Mouse (Mus musculus) neural tube, embryonic 13.5 days (tissue): ENCODE measurements around the gene Rgs5. TPM values are rescaled to one million over a fixed set of nuclear protein-coding genes. Genes with fewer than 3 reads are reported as not detected.

Experiments
- ATAC-seq: fragments of 200-750 bp; cut with Nextera tagmentation; 2 replicates; pipeline ENCODE4 v1.8.0; 2017; ENCODE audit warnings: low read depth, mild to moderate bottlenecking, moderate TSS enrichment, moderate library complexity
- H3K27ac ChIP-seq: fragments of 300-500 bp; sonication (generic); replicated peaks from 2 replicates; pipeline ENCODE4 v1.5.1; 2015; ENCODE audit warnings: moderate library complexity, mild to moderate bottlenecking, inconsistent platforms
- H3K27me3 ChIP-seq: fragments of 300-500 bp; sonication (generic); 2 replicates; pipeline ENCODE4 v1.6.1; 2015; ENCODE audit warnings: mild to moderate bottlenecking, inconsistent platforms
- H3K36me3 ChIP-seq: fragments of 300-500 bp; sonication (generic); 2 replicates; pipeline ENCODE4 v1.6.1; 2015; ENCODE audit warnings: mild to moderate bottlenecking, inconsistent platforms
- H3K4me1 ChIP-seq: fragments of 300-500 bp; sonication (generic); replicated peaks from 2 replicates; pipeline ENCODE4 v1.6.1; 2015; ENCODE audit warnings: inconsistent platforms
- H3K4me2 ChIP-seq: fragments of 300-500 bp; sonication (generic); 2 replicates; pipeline ENCODE4 v1.6.1; 2015; ENCODE audit warnings: inconsistent platforms, mild to moderate bottlenecking, moderate library complexity
- H3K4me3 ChIP-seq: fragments of 300-500 bp; sonication (generic); 2 replicates; pipeline ENCODE4 v1.5.1; 2015; ENCODE audit warnings: mild to moderate bottlenecking, inconsistent platforms
- H3K9ac ChIP-seq: fragments of 300-500 bp; sonication (generic); 2 replicates; pipeline ENCODE4 v1.6.1; 2015; ENCODE audit warnings: moderate library complexity, mild to moderate bottlenecking, inconsistent platforms
- H3K9me3 ChIP-seq: fragments of 300-500 bp; sonication (generic); 2 replicates; pipeline ENCODE4 v1.6.1; 2016; ENCODE audit warnings: inconsistent platforms
- WGBS: fragments of 180-500 bp; shearing (Covaris S2); methylation state at CpG from one replicate; pipeline ENCODE4 v1.1.7; 2015; 5-methylcytosine and 5-hydroxymethylcytosine counted together
- polyA plus RNA-seq: library from polyadenylated mRNA; unstranded; fragments of >200 nt; fragmentation: Nextera tagmentation; extraction: Ambion mirVana; gene quantifications from 2 replicates; pipeline ENCODE4 v1.2.1, GENCODE M21; 2015

The Rgs5 gene
- polyA plus RNA-seq, 1 experiment from 2014 or later, result 14.5 TPM

DNA sequence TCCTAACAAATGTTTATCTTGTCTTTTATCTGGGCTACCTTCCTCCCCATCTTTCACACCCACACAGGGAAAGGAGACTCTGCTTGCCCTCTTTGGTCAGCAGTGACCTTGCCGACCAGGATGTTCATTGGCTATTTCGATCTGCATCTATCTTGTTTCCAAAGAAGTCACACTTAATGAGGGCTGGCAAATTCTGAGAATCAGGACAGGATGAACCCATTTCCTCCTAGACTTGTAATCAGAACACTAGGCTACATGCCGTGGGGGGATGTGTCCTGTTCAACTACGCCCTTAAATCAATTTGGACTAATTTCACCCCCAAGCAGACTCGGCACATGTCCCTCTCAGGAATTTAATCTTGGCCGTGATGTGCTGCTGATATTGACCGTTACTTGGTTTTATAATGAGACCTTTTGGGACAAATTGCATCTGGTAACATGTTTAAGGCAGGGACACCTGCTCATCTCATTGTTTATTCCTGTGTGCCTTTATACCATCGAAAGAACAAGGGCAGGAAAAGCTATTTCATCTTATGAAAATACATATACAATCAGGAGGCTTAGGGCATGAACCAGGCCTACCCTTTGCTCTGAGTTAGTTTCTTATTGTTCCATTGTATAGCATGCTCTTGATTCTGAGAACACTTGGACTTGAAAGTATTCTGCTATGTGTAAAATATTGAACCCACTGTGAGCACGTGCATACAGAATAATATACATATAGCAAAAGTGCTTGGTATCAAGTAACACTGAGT is 25.3 kb downstream of the Rgs5 start:
- 78% methylated on average over 9 of the region's 9 CpGs for WGBS

DNA sequence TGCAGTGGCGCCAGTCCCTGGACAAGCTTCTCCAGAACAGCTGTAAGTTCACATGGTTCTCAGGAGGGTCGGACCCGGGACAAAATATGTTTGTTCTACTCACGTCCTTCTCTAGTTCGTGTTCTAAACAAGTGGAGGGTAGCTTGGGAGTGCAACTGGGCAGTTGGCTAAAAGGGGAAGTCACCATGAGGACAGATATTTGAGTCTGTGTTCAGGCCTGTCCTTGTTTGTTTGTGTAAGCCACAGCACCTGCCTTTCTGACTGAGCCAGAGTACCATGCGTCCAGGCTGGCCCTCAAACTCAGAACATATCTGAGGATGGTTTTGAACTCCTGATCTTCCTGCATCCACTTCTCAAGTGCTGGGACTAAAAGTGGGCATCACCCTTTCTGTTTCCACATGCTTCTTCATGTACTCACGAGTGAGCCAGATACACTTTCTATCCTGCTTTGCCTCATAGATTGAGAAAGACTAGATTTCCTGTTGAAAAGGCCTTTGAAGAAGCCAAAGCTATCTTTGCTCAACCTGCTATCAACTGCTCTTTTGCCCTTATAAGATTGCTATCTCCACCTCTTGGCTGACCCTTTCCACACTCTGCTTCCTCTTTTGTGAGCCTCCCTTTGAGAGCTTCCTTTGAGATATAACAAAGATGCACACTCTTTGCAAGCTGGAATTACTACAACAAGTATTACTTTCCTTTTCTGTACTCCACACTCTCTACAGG is 27.6 kb downstream of the Rgs5 start:
- Histone ChIP-seq H3K9me3 (no peaks in the 10 kb centered on the region), H3K27ac (no peak overlapping the region), H3K27me3 (no peaks in the 10 kb centered on the region), H3K4me2 (no peak overlapping the region), H3K9ac (no peak overlapping the region), H3K36me3 (no peaks in the 10 kb centered on the region), H3K4me3 (no peak overlapping the region), H3K4me1 (no peaks in the 10 kb centered on the region)
- 88% methylated on average over 7 of the region's 7 CpGs for WGBS
- ATAC-seq, result no peak

More for the DNA sequence above, 25.3 kb downstream of the Rgs5 start:
- Histone ChIP-seq H3K9ac (no peak overlapping the region), H3K4me3 (no peak overlapping the region), H3K4me1 (no peaks in the 10 kb centered on the region), H3K4me2 (no peak overlapping the region), H3K27me3 (no peaks in the 10 kb centered on the region), H3K9me3 (no peaks in the 10 kb centered on the region), H3K27ac (no peak overlapping the region), H3K36me3 (no peaks in the 10 kb centered on the region)
- ATAC-seq, result no peak

DNA sequence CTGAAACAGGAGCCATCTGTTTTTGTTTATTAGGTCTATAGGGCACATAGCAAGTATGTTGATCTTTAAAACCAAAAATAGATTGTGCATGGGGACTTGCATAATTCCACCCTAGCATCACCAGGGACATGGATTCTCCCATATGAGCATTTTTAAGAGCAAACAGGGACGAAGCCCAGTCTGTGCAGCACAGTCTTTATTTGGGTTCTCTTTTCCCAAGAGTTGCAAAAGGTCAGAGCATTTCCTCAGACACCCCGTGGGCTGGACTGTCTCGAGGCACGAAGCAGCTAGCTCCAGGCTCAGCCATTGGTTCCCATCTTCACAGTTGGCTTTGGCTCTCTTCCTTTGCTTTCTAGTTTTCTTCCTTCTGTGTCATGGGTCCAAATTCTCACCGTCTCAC is 30.0 kb downstream of the Rgs5 start:
- Histone ChIP-seq H3K9ac (no peak overlapping the region), H3K27ac (no peak overlapping the region), H3K4me1 (no peaks in the 10 kb centered on the region), H3K4me3 (no peak overlapping the region), H3K9me3 (no peaks in the 10 kb centered on the region), H3K4me2 (no peak overlapping the region), H3K36me3 (no peaks in the 10 kb centered on the region), H3K27me3 (no peaks in the 10 kb centered on the region)
- ATAC-seq, result no peak
- WGBS, result 68% methylated on average over 5 of the region's 5 CpGs

DNA sequence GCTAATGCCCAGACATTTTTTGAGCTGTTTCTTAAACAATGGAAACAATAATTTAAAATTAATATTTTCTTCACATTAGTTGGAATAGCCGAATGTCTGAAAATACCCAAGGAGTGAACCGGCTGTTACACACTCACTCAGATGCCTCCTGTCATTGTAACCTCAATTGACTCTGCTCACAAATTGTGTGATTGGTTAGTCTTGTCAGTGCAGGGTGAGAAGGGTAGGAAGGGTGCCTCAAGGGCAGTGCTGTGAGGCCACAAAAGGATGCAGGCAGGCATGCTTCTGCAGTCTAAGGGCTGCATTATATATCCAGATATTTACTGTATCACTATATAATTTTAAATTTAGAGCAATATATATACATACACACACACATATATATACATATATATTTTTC is 37.7 kb downstream of the Rgs5 start:
- Histone ChIP-seq H3K4me2 (no peak overlapping the region), H3K36me3 (no peaks in the 10 kb centered on the region), H3K27ac (no peak overlapping the region), H3K9ac (no peak overlapping the region), H3K9me3 (no peaks in the 10 kb centered on the region), H3K4me1 (peaks cover 11% of the 10 kb centered on the region), H3K27me3 (no peaks in the 10 kb centered on the region), H3K4me3 (no peak overlapping the region)
- WGBS, result 44% methylated on average over 2 of the region's 2 CpGs
- no peak for ATAC-seq

DNA sequence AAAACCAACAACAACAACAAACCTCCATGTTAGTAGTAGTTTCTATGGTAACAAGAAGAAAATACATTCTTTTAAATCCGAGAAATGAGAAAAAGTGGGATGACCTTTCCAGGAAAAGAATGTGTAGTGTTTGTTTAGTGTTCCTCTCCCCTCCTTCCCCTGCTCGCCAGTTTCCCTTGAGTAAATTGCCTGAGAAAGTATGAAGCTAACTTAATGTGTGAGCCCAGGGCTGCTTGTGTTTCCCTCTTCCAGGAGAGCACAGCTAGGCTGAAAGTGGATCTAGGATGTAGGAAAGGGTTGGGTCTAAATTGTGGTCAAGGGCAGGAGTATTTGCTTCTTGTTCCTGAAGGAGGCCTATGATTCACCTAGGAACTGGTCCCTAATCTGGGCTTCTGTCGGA is 38.2 kb downstream of the Rgs5 start:
- WGBS, result 46% methylated on average over 3 of the region's 3 CpGs
- no peaks in the 10 kb centered on the region for H3K27me3 ChIP-seq
- no peak for ATAC-seq

DNA sequence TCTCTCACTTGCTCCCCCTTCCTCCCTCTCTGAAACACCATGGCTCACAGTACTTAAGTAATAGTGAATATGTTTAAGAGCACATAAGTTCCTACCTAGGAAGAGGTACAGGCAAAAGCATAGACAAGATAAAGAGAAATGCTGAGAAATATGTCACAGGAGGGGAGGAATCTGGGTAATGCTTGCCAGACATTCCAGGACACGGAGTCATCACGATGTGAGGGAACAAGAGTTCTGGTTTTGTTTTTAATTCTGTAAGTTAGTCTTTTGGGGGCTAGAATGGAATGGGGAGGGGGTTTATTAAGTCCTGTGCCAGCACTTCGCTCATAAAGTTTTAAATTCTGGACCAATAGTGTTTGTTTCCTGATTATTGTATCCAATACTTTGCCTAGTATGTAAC is 40.1 kb downstream of the Rgs5 start:
- no peaks in the 10 kb centered on the region for H3K27me3 ChIP-seq
- H3K27ac ChIP-seq, result no peak overlapping the region
- no peak for ATAC-seq
- H3K36me3 ChIP-seq, result no peaks in the 10 kb centered on the region
- peaks cover 11% of the 10 kb centered on the region for H3K4me1 ChIP-seq
- no peak overlapping the region for H3K9ac ChIP-seq
- H3K9me3 ChIP-seq, result no peaks in the 10 kb centered on the region
- no peak overlapping the region for H3K4me3 ChIP-seq
- WGBS, result 94% methylated on average over 3 of the region's 3 CpGs
- H3K4me2 ChIP-seq, result no peak overlapping the region

More for the DNA sequence above, 38.2 kb downstream of the Rgs5 start:
- no peaks in the 10 kb centered on the region for H3K9me3 ChIP-seq
- H3K4me2 ChIP-seq, result no peak overlapping the region
- H3K9ac ChIP-seq, result no peak overlapping the region
- H3K27ac ChIP-seq, result no peak overlapping the region
- no peaks in the 10 kb centered on the region for H3K36me3 ChIP-seq
- H3K4me1 ChIP-seq, result peaks cover 11% of the 10 kb centered on the region
- H3K4me3 ChIP-seq, result no peak overlapping the region

DNA sequence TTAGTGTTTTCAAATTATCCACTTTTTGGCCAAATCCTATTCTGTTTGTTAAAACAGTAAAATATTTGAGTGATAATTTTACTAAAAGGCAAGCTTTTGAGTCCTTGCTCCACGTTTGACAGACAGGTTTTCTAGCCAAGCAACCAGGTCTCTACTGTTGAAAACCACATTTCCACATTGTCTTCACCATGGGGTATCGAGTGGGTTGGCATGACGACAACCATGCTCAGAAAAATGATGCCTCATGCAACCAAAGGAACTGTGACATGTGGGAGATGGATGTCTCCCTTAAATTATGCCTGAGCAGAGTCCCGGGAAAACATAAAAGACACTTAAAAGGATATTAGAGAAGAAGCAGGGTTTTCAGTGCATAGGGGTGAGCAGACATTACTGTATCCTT is 41.9 kb downstream of the Rgs5 start:
- Histone ChIP-seq H3K27ac (no peak overlapping the region), H3K4me2 (no peak overlapping the region), H3K4me1 (peaks cover 10% of the 10 kb centered on the region), H3K27me3 (no peaks in the 10 kb centered on the region), H3K9me3 (no peaks in the 10 kb centered on the region), H3K9ac (no peak overlapping the region), H3K4me3 (no peak overlapping the region), H3K36me3 (no peaks in the 10 kb centered on the region)
- ATAC-seq, result no peak
- WGBS, result 59% methylated on average over 4 of the region's 4 CpGs

DNA sequence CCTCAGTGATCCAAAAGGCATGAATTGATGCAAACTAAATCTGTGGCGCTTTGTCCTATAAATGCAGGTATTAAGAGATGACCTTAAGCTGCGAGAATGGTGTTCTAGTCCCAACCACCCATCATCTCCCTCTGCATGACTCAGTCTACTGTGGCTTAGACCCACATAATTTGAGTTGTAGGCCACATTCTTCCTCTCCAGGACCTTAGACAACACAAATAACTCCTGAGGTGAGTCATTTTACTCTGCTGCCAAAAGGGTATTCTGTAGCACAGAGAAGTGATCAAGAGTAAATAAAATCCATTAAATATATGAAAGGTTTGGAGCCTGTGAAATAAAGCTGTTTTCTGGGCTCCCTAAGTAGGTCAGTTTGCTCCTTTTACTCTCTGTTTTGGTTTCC is 43.9 kb downstream of the Rgs5 start:
- WGBS, result 89% methylated on average over 2 of the region's 2 CpGs
- H3K27me3 ChIP-seq, result no peaks in the 10 kb centered on the region
- no peaks in the 10 kb centered on the region for H3K9me3 ChIP-seq
- H3K4me1 ChIP-seq, result no peaks in the 10 kb centered on the region; the same call in 1 of the 2 replicates
- ATAC-seq, result no peak
- H3K27ac ChIP-seq, result no peak overlapping the region
- H3K4me2 ChIP-seq, result no peak overlapping the region
- no peak overlapping the region for H3K4me3 ChIP-seq
- H3K9ac ChIP-seq, result no peak overlapping the region
- H3K36me3 ChIP-seq, result no peaks in the 10 kb centered on the region

DNA sequence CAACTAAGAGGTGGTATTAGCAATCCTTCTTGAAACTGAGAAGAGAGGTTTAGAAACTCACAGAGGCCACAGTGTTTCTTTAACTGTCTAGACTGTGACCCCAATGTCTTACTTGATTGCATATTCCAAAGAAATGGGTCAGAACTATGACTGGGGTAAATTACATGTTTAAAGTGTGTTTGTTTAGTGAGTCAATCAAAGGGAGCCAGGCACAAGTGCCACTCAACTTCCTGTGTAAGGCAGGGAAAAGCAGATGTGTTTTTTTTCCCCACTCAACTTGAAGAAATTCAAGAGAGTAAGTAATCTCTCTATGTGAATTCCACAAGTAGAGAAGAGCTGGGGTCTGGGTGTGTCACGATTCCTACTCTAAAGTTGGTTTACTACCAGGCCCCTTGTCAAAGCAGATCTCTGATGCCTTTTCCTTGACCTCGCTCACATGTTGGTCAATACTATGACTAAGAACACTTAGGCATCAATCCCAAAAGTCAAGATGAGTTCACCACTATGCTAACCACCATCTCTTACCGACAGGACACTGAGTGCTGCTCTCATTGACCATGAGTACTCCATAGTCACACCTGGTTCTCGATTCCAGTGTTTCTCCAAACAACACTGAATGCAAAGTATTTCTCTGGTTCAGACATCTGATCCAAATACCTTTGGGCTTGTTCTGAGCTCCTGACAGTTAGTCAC is 49.2 kb downstream of the Rgs5 start:
- Histone ChIP-seq H3K4me1 (no peaks in the 10 kb centered on the region; the same call in 1 of the 2 replicates), H3K27ac (no peak overlapping the region), H3K36me3 (no peaks in the 10 kb centered on the region), H3K27me3 (no peaks in the 10 kb centered on the region), H3K4me3 (no peak overlapping the region), H3K9ac (no peak overlapping the region), H3K4me2 (no peak overlapping the region), H3K9me3 (no peaks in the 10 kb centered on the region)
- 91% methylated on average over 4 of the region's 4 CpGs for WGBS
- ATAC-seq, result no peak

DNA sequence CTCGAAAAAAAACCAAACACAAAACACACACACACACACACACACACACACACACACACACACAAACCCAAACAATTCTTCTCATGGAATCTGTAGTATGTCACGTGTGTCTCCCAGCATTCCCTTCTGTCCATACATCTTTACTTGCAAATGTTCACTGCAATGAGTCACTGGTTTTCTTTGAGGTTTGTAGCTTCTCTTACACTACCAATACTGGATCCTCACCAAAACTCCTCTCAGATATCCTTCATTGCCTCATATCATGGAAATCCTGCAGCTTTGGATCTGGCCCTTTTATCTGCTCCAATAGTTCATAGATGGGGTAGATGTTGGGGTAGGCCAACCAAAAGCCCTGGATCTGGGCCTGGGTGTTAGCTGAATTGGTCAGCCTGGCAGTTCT is 66.5 kb downstream of the Rgs5 start:
- Histone ChIP-seq H3K4me1 (no peaks in the 10 kb centered on the region), H3K27me3 (no peaks in the 10 kb centered on the region), H3K4me2 (no peak overlapping the region), H3K9me3 (no peaks in the 10 kb centered on the region), H3K9ac (no peak overlapping the region), H3K36me3 (no peaks in the 10 kb centered on the region), H3K27ac (no peak overlapping the region), H3K4me3 (no peak overlapping the region)
- WGBS, result 75% methylated on average over 2 of the region's 2 CpGs
- ATAC-seq, result no peak

DNA sequence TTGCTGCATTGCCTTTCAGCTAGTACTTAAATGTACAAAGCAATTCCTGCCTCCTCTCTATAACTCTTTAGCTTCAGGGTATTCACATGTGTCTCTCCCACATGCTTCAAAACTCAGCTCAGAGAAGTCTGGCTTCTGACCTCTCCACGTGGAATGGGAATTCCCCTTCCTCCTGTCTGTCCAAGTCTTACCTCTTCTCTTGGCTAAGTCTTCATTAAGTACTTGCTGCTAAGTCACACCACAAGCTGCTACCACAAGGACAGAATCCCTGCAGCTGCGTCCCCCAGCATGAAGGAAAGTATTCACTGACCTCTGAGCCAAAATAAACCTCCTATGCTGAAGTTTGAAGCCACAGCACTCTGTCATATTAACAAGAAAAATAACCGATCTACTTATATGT is 71.0 kb downstream of the Rgs5 start:
- Histone ChIP-seq H3K4me3 (no peak overlapping the region), H3K36me3 (no peaks in the 10 kb centered on the region), H3K9ac (no peak overlapping the region), H3K4me2 (no peak overlapping the region), H3K27ac (no peak overlapping the region), H3K27me3 (no peaks in the 10 kb centered on the region), H3K4me1 (no peaks in the 10 kb centered on the region), H3K9me3 (no peaks in the 10 kb centered on the region)
- WGBS, result 76% methylated on average over 3 of the region's 3 CpGs
- ATAC-seq, result no peak

DNA sequence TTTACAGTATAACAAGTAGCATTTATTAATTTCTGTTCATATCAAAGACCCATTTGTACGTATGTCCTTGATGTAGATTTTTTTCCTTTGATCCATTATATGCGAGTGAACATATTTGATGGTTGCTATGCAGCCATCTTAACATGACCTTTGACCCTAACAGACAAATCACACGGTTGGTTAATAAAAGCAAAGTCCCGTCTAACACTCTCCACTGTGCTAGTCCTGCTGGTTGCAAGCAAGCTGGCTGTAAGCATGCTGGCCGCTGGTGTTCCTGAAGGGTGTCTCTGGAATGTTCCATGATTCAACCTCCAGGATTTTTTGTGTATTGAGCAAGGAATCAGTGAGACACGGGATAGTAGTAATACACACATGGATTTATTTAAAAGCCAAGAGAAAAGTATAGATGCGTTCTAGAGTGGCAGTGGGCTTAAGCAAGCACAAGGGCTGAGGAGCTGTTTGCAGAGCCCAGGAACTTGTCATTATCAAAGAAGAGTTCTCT is 75.3 kb downstream of the Rgs5 start:
- Histone ChIP-seq H3K4me1 (no peaks in the 10 kb centered on the region), H3K4me2 (no peak overlapping the region), H3K4me3 (no peak overlapping the region), H3K27ac (no peak overlapping the region), H3K36me3 (no peaks in the 10 kb centered on the region), H3K27me3 (no peaks in the 10 kb centered on the region), H3K9ac (no peak overlapping the region), H3K9me3 (no peaks in the 10 kb centered on the region)
- no peak for ATAC-seq
- 58% methylated on average over 7 of the region's 7 CpGs for WGBS
